Mouse (Mus musculus): ENCODE data around the gene Hist1h2ah. TPM values are rescaled to one million over a fixed set of nuclear protein-coding genes. Genes with fewer than 3 reads are reported as not detected.
A peak's percentile ranks its signal among the peaks of the same experiment; 100 is the strongest.

Gene Hist1h2ah
- total and polyA plus RNA-seq, 2 experiments, result 1.8 TPM; not detected in 1

GRCm38 (mm10) chr13:22036149-22036956 lies 985 bp upstream of the Hist1h2ah start:
- Histone ChIP-seq H3K36me3 (ENCODE audit: control insufficient read depth, insufficient read depth, low read length) (no peaks in the 10 kb centered on the region), H3K4me3 (ENCODE audit: insufficient read depth, low read depth, low read length) (peak overlapping the region; percentile 23; the same call in 1 of the 2 replicates), H3K4me1 (ENCODE audit: control insufficient read depth, insufficient read depth, low read length) (peaks cover 10% of the 10 kb centered on the region; the same call in 1 of the 2 replicates), H3K27me3 (ENCODE audit: control insufficient read depth, insufficient read depth, low read length) (no peaks in the 10 kb centered on the region), H3K27ac (replicated peaks; ENCODE audit: insufficient read depth, low read depth, low read length) (no peak overlapping the region), H3K79me2 (ENCODE audit: control insufficient read depth, insufficient read depth, low read length) (no peaks in the 10 kb centered on the region), H3K9ac (ENCODE audit: low read depth, low read length) (0 out of 2 replicates have a peak overlapping the region, but pooled peaks have one; percentile 28)
- 12% methylated on average over 22 of the region's 23 CpGs for WGBS
- TF ChIP-seq POLR2A (IDR thresholded peaks at IDR 0.05; ENCODE audit: extremely low read depth, insufficient read depth, low read length), result no peak
- TF ChIP-seq CTCF (IDR thresholded peaks at IDR 0.05; ENCODE audit: low read depth, low read length), result no peak
- DNase-seq (ENCODE audit: extremely low read depth, low read depth, low spot score), result peak; percentile 25

GRCm38 (mm10) chr13:22034443-22035266 lies 713 bp downstream of the Hist1h2ah start:
- 2% methylated on average over 14 of the region's 14 CpGs for WGBS
- H3K9ac ChIP-seq (ENCODE audit: low read depth, low read length), result 0 out of 2 replicates have a peak overlapping the region, but pooled peaks have one; percentile 48
- peak; percentile 94 for DNase-seq (ENCODE audit: extremely low read depth, low read depth, low spot score)
- no peaks in the 10 kb centered on the region for H3K36me3 ChIP-seq (ENCODE audit: control insufficient read depth, insufficient read depth, low read length)
- H3K4me3 ChIP-seq (ENCODE audit: insufficient read depth, low read depth, low read length), result 0 out of 2 replicates have a peak overlapping the region, but pooled peaks have one; percentile 21
- H3K27ac ChIP-seq (replicated peaks; ENCODE audit: insufficient read depth, low read depth, low read length), result peak overlapping the region; percentile 71
- no peaks in the 10 kb centered on the region for H3K27me3 ChIP-seq (ENCODE audit: control insufficient read depth, insufficient read depth, low read length)
- TF ChIP-seq POLR2A (IDR thresholded peaks at IDR 0.05; ENCODE audit: extremely low read depth, insufficient read depth, low read length), result no peak
- no peak for TF ChIP-seq CTCF (IDR thresholded peaks at IDR 0.05; ENCODE audit: low read depth, low read length)
- peaks cover 8% of the 10 kb centered on the region; the same call in 1 of the 2 replicates for H3K4me1 ChIP-seq (ENCODE audit: control insufficient read depth, insufficient read depth, low read length)
- H3K79me2 ChIP-seq (ENCODE audit: control insufficient read depth, insufficient read depth, low read length), result no peaks in the 10 kb centered on the region

- Histone ChIP-seq H3K4me1 (ENCODE audit: control insufficient read depth, insufficient read depth, low read length) (peaks cover 8% of the 10 kb centered on the region; the same call in 1 of the 2 replicates), H3K27ac (replicated peaks; ENCODE audit: insufficient read depth, low read depth, low read length) (peak overlapping the region; percentile 70), H3K27me3 (ENCODE audit: control insufficient read depth, insufficient read depth, low read length) (no peaks in the 10 kb centered on the region), H3K79me2 (ENCODE audit: control insufficient read depth, insufficient read depth, low read length) (no peaks in the 10 kb centered on the region), H3K4me3 (ENCODE audit: insufficient read depth, low read depth, low read length) (no peak overlapping the region), H3K36me3 (ENCODE audit: control insufficient read depth, insufficient read depth, low read length) (no peaks in the 10 kb centered on the region), H3K9ac (ENCODE audit: low read depth, low read length) (peak overlapping the region; percentile 38; the same call in 1 of the 2 replicates)
- 40% methylated on average over 5 of the region's 5 CpGs for WGBS
- TF ChIP-seq CTCF (IDR thresholded peaks at IDR 0.05; ENCODE audit: low read depth, low read length) (no peak), POLR2A (IDR thresholded peaks at IDR 0.05; ENCODE audit: extremely low read depth, insufficient read depth, low read length) (no peak)
- no peak for DNase-seq (ENCODE audit: extremely low read depth, low read depth, low spot score)
Measured at GRCm38 (mm10) chr13:22033741-22034442, 1.5 kb downstream of the Hist1h2ah start.

DNA sequence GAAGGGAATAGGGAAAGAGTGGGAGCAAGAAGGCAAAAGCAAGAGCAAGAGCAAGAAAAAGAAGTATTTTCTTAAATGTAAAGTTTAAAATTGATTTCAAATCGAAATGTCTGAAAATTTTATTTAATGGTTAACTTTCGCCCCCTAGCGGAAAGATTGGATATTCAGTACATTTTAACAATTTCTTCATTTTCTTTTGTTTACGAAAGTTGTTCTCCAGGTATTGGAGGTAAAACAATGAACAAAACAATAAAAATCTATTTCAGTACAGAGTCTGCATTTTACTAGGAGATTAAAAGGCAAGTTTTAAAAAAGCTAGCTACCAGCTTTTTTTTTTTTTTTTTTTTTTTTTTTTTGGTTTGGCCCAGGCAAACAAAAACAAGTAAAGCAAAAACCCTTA lies 4.9 kb downstream of the Hist1h2ah start:
- TF ChIP-seq POLR2A (IDR thresholded peaks at IDR 0.05; ENCODE audit: extremely low read depth, insufficient read depth, low read length) (no peak), CTCF (IDR thresholded peaks at IDR 0.05; ENCODE audit: low read depth, low read length) (peak; percentile 59)
- 4% methylated on average over 4 of the region's 4 CpGs for WGBS
- no peaks in the 10 kb centered on the region for H3K79me2 ChIP-seq (ENCODE audit: control insufficient read depth, insufficient read depth, low read length)
- H3K36me3 ChIP-seq (ENCODE audit: control insufficient read depth, insufficient read depth, low read length), result no peaks in the 10 kb centered on the region
- H3K27me3 ChIP-seq (ENCODE audit: control insufficient read depth, insufficient read depth, low read length), result no peaks in the 10 kb centered on the region
- DNase-seq (ENCODE audit: extremely low read depth, low read depth, low spot score), result peak; percentile 57
- no peak overlapping the region for H3K27ac ChIP-seq (replicated peaks; ENCODE audit: insufficient read depth, low read depth, low read length)
- no peak overlapping the region for H3K4me3 ChIP-seq (ENCODE audit: insufficient read depth, low read depth, low read length)
- H3K4me1 ChIP-seq (ENCODE audit: control insufficient read depth, insufficient read depth, low read length), result peaks cover 7% of the 10 kb centered on the region; the same call in 1 of the 2 replicates
- H3K9ac ChIP-seq (ENCODE audit: low read depth, low read length), result no peak overlapping the region

GRCm38 (mm10) chr13:22029928-22030327 lies 5.4 kb downstream of the Hist1h2ah start:
- Histone ChIP-seq H3K4me1 (ENCODE audit: control insufficient read depth, insufficient read depth, low read length) (peaks cover 7% of the 10 kb centered on the region; the same call in 1 of the 2 replicates), H3K79me2 (ENCODE audit: control insufficient read depth, insufficient read depth, low read length) (no peaks in the 10 kb centered on the region), H3K27me3 (ENCODE audit: control insufficient read depth, insufficient read depth, low read length) (no peaks in the 10 kb centered on the region), H3K4me3 (ENCODE audit: insufficient read depth, low read depth, low read length) (no peak overlapping the region), H3K9ac (ENCODE audit: low read depth, low read length) (no peak overlapping the region), H3K36me3 (ENCODE audit: control insufficient read depth, insufficient read depth, low read length) (no peaks in the 10 kb centered on the region), H3K27ac (replicated peaks; ENCODE audit: insufficient read depth, low read depth, low read length) (no peak overlapping the region)
- WGBS, result 58% methylated on average over 8 of the region's 8 CpGs
- DNase-seq (ENCODE audit: extremely low read depth, low read depth, low spot score), result no peak
- TF ChIP-seq POLR2A (IDR thresholded peaks at IDR 0.05; ENCODE audit: extremely low read depth, insufficient read depth, low read length) (no peak), CTCF (IDR thresholded peaks at IDR 0.05; ENCODE audit: low read depth, low read length) (no peak)
